Mouse (Mus musculus): ENCODE measurements around the gene Gm21317.
"Not testable (repeated sequence)": the region's sequence is repeated elsewhere in the genome, so short reads cannot be mapped to it uniquely, and the experiment has no call there.

Gene Gm21317

DNA sequence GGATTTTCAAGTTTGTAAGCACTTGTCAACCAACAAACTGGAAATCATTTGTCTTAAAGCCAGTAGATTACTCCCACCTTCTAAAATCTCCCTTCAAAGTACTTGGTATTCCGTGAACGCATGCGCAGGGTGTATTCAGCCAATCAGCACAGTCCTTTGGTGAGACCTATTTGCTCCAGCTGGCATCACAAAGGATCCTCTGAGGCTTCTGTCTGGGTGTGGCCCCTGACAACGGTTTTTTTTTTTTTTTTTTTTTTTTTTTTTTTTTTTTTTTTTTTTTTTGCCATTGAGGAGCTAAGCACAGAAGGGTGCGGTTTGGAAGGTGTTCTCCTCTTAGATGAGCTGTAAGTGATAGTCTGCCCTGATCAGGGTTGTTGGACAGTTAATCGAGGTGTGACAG, at the start of gene Gm21317:
Gene Gm21317 (plus strand): TSS at position 301 of the 400 bp plus-strand sequence.
- DNase-seq (ENCODE audit: low spot score), result not testable (repeated sequence)
